Mouse (Mus musculus): ENCODE measurements at regions not wholly inside any gene's neighbourhood (a gene's known extent, or its start where the extent isn't known, plus 50 kb on each side); places are given as distances from the start of the nearest gene placed in this dataset.
A peak's percentile ranks its signal among the peaks of the same experiment; 100 is the strongest.

GRCm38 (mm10) chr1:50622870-50623607 lies 277.4 kb upstream of the Tmeff2 start:
- DNase-seq (ENCODE audit: low spot score in 2 of 2) = no peak

DNA sequence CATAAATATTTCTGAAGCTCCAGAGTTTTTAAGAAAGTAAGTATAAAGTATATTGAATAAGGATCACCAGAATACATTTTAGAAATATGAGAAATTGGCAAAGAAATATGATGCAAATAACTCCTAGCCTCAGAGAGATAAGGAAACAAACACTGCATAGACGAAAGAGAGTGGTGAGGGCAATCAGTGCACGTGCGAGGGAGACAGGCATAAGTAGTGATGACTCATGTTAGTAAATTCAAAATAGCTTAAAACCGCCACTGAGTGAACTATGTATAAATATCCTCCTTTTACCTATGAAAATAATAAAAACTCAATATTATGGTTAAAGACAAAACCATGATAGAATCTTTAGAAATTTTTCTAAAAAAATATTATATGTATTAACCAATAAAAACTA lies 271.4 kb upstream of the Tmeff2 start:
- no peak for DNase-seq (ENCODE audit: low spot score in 2 of 2)

DNA sequence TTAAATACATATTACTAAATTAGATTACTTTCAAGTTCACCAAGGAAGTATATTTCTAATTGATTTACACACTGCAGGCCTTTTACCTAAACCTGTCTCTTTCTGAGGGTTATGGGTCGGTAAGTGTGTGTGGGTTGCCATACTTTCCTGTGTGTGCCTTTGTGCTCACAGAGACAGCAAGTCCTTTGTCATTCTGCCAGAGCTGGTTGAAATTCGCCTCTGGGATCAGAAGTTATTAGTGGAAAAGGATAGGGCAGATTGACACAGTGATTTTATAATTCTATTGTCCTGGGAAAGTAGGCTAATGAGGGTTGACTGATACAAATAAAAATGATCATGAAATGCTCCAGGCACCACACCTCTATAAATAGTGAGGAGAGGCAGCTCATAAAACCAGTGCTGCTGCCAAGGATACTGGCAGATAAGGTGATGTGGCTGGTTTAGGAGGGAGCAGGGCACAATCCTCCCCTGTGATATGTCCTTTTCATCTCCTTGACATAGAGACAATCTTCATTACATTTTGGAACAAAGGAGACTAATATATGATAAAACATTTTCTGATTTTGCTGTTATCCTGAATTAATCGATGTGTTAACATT lies 270.9 kb upstream of the Tmeff2 start:
- DNase-seq (ENCODE audit: low spot score in 2 of 2) = no peak

GRCm38 (mm10) chr1:50637992-50638391 lies 262.5 kb upstream of the Tmeff2 start:
- no peak for DNase-seq (ENCODE audit: low spot score in 2 of 2)

- no peak for DNase-seq (ENCODE audit: low spot score in 2 of 2)
These were observed 253.3 kb upstream of the Tmeff2 start for GRCm38 (mm10) chr1:50646931-50647674.

DNA sequence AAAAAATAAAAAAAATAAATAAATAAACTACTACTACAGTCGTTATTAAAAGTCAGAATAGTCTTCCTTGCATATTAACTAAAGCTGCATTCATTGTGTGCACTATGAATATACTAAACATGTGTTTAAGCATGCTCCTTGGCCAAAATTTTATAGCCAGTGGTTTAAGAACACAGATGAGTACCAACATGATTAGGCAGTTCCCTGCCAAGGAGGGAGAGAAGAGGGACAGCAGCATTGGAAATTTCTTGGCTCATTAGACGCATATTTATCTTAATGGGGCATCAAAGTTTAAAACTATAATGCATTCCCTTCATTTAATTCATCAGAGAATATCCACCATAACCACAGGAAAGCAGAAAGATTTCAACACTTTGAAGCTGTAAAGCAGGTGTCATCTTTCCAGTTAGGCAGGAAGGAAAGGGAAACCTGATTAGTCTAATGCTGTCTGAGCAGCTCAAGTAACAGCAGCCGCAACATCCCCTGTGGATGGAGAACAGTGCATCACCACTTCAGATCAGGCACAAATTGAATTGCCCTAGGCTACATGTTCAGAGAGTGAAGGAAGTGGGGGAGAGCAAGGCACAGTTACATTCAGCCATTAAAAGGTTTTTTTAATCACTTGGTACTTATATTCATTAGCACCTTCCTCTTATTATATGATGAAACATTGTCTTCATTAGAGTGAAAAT lies 248.3 kb upstream of the Tmeff2 start:
- DNase-seq (ENCODE audit: low spot score in 2 of 2) = no peak

DNA sequence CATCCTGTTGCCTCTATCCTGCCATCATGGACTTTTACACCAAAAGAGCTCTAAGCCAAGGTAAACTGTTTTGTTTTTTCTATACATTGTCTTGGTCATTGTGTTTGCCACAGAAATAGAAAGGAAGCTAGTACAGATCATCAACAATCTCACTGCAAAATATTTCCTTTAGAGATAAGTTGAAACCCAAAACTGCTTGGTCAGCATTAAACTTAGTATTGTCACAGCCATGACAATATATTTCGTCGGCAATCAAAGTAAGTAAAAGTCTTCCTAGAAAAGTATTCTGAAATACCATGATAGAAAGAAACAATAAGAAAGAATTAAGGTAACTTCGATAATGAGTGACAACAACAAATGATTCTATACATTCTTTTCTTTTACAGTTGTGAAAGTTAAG lies 235.3 kb upstream of the Tmeff2 start:
- no peak for DNase-seq (ENCODE audit: low spot score in 2 of 2)

GRCm38 (mm10) chr1:50682971-50683370 lies 217.5 kb upstream of the Tmeff2 start:
- no peak for DNase-seq (ENCODE audit: low spot score in 2 of 2)

- no peak for DNase-seq (ENCODE audit: low spot score in 2 of 2)
These were observed 215.1 kb upstream of the Tmeff2 start for GRCm38 (mm10) chr1:50685361-50685760.

DNA sequence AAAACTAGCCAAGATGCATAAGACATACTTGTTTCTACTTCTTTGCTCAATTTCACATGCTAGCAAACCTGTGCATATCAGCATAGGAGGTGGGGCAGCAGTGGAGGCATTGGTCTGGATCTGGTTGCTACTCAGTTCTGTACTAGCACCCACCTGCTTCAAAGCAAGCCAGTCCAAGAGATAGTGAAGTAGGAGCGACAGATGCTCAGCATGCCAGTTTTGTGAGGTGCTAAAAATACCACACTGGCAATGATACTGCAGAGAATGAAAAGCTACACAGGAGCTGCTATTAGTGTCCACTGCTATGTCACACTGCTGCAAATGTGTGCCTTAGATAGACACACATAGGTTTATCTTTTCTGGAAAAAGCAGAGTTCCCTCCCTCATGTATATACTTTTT lies 203.5 kb upstream of the Tmeff2 start:
- DNase-seq (ENCODE audit: low spot score in 2 of 2) = peak in 1 of 2 experiments; percentile 5

DNA sequence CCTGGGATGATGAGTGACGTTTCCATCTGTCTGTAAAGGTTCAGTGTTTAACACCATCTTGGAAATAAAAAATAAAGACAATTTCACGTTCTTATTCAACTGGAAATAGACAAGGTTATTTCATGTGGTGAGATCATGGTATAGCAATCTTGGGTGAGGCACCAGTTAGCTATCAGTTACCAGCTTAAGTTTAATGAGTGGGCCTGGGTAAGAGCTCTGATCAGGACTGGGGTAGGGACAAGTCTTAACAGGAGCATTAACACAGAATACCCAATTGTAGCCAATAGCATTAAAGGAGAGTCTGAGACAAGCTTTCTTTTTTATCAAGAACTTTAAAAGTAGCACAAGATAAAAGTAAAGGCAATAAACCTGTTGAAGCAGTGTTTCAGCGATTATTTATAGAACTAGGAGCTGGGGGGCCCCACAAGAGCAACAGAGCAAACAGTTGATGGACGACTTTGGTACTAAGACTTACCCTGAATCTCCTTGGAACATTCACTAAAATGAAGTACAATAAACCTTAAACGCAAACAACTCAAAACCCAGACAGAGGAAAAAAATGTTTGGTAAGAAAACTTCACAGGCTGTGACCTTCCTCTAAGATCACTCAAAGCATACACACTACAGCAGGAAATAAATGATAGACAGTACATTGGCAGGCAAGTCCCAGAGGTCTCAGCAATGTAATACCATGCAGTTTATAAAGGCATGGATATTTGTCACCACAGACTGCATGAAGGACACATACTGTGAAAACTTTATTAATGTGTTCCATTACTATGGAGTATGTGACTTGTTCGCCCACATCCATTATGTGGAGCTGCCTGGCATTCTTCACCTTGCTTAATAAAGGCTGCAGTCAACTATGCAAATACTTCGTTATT lies 202.9 kb upstream of the Tmeff2 start:
- DNase-seq (ENCODE audit: low spot score in 2 of 2) = no peak

DNA sequence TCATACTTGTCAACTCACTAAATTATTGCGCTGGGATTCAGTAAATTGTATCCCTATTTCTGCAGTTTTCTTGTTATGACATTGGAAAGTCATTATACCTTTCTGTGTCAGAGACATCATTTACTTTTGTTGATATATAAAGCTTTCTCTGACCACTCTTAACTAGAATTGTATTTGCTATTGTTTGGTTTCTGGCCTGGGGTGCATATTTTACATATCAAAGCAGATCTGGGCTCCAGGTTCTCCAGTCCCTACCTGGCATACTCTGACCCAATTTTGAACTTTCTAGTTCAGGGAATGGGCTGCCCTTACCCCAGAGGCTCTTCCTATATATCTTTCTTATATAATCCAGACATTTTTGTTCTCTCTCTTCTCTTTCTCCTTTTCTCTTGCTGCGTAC lies 195.8 kb upstream of the Tmeff2 start:
- DNase-seq (ENCODE audit: low spot score in 2 of 2) = no peak

- DNase-seq (ENCODE audit: low spot score in 2 of 2) = no peak
These were observed 155.4 kb upstream of the Tmeff2 start for GRCm38 (mm10) chr1:50745049-50745448.

DNA sequence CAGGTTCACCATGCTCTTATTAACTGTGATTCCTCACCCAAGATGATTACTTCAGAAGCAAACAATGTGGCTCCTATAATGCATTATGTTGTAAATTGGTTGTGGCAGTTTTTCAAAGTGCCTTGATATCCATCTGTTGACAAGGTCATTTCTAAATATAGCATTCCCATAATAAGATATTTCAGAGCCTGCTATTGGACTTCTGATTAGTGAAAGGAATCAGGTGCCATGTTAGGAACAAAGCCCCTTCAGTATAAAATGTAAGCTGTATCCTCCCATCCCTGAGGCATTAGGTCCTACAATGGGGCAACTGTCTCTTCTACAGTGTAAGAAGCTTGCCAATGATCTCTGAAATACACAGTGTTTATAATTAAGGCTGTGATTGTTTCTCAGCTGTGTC lies 130.2 kb upstream of the Tmeff2 start:
- DNase-seq (ENCODE audit: low spot score in 2 of 2) = peak; percentile 3 to 10

DNA sequence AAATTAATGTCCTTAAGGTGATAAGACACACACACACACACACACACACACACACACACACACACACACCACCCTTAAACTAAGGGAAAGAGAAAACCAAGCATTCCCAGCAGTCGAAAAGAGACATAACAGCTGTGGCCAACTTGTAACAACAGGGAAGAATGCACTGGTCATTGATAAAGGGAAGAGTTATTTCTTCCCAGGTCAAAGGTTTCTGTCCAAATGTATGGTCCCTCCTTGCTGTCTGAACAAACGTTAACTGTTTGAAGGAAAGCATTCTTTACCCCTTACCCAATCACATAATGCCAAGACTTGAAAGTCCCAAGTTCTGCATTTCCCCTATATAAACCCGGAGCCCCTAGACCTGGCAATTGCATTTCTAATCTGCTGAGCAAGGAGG lies 105.2 kb upstream of the Tmeff2 start:
- no peak for DNase-seq (ENCODE audit: low spot score in 2 of 2)

DNA sequence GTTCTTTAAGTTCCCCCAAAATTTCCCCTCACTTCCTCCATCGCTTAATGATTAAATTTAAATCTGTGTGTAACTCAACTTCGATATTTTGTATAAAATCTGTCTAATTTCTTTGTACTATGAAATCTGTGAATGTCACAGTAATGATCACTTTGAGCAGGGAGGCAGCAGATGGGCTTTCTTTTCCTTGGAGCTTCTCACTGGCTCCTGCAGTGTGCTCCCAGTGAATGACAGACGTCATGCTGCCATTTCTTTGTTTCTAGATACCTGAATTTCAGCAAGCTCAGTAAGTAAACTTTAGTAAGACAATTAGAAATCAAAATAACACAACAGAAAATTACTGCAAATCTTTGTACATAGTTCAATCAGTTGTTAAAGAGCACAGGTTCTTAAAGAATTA lies 102.3 kb upstream of the Tmeff2 start:
- no peak for DNase-seq (ENCODE audit: low spot score in 2 of 2)

- DNase-seq (ENCODE audit: low spot score in 2 of 2) = peak; percentile 1 to 26
These were observed 94.1 kb upstream of the Tmeff2 start for GRCm38 (mm10) chr1:50806321-50806720.

GRCm38 (mm10) chr1:50806821-50807220 lies 93.6 kb upstream of the Tmeff2 start:
- no peak for DNase-seq (ENCODE audit: low spot score in 2 of 2)

- no peak for DNase-seq (ENCODE audit: low spot score in 2 of 2)
These were observed 68.8 kb upstream of the Tmeff2 start for GRCm38 (mm10) chr1:50831663-50832062.

DNA sequence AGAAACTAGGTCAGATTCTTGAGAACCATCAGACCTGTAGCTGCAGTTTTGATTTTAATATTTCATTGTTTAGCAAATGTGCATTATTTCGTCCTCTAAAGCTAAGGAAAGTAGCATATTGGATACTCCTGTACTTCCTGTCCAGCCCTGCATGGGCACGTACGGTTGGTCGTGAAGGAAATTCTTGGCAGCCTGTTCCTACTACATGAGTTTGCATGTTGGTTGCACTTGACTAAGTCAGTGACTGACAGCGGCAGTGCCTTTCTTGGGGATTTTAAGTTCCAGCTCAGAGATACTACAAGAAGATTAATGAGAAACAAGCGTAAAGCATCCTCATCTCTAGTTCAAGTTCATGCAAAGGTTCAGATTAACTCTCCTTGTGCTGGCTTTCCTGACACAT lies 64.3 kb upstream of the Tmeff2 start:
- no peak for DNase-seq (ENCODE audit: low spot score in 2 of 2)

DNA sequence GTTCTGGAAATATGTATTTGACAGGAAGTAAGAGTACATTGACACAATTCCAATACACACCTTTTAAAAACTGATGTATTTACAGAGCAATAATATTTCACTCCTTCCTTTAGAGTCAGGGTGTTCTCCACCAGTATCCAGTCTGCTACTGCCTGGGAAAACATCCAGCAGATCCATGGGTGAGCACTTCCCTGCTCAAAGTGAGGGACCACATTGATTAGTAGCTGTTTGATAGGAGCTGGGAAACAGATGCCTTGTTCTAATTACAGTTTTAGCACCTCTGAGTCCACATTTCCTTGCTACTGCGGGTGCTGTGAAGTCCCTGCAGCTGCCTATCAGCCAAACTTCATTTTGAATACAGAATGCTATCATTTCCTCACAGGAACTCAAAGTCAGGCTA lies 53.3 kb upstream of the Tmeff2 start:
- no peak for DNase-seq (ENCODE audit: low spot score in 2 of 2)
